Mouse (Mus musculus) megakaryocyte, embryonic 14.5 days (primary cell): Measurements from ENCODE around the gene B4galt4. TPM values are rescaled to one million over a fixed set of nuclear protein-coding genes. Genes with fewer than 3 reads are reported as not detected.
"Not testable (repeated sequence)": the region's sequence is repeated elsewhere in the genome, so short reads cannot be mapped to it uniquely, and the experiment has no call there.

Experiments used
- H3K27me3 ChIP-seq: replicated peaks from 2 replicates; pipeline ENCODE3; 2012; ENCODE audit warnings: inconsistent platforms
- H3K36me3 ChIP-seq: replicated peaks from 2 replicates; pipeline ENCODE3; 2012; ENCODE audit warnings: low read length, inconsistent platforms, mixed read lengths
- H3K4me1 ChIP-seq: 2 replicates; pipeline ENCODE4 v1.6.1; 2012; ENCODE audit warnings: inconsistent platforms
- H3K4me3 ChIP-seq: replicated peaks from 2 replicates; pipeline ENCODE3; 2012; ENCODE audit warnings: moderate library complexity, mild to moderate bottlenecking, inconsistent platforms
- H3K9me3 ChIP-seq: 2 replicates; pipeline ENCODE4 v1.6.1; 2012; ENCODE audit warnings: inconsistent platforms
- FLI1 ChIP-seq: IDR thresholded peaks from 2 replicates; pipeline ENCODE4 v1.6.1; 2012; ENCODE audit warnings: low read length, inconsistent platforms, mixed read lengths
- GATA1 ChIP-seq: IDR thresholded peaks from 3 replicates; pipeline ENCODE4 v1.6.1; 2012; ENCODE audit warnings: mixed read lengths, low read length, inconsistent platforms, borderline replicate concordance
- polyA plus RNA-seq: library from polyadenylated mRNA; stranded (reverse); fragments of >175 nt; gene quantifications from 2 replicates; pipeline ENCODE4 v1.2.3, GENCODE M21; 2012; ENCODE audit warnings: low replicate concordance; ENCODE audit not compliant: insufficient read depth

Gene B4galt4
- polyA plus RNA-seq, 1 experiment, result not detected

DNA sequence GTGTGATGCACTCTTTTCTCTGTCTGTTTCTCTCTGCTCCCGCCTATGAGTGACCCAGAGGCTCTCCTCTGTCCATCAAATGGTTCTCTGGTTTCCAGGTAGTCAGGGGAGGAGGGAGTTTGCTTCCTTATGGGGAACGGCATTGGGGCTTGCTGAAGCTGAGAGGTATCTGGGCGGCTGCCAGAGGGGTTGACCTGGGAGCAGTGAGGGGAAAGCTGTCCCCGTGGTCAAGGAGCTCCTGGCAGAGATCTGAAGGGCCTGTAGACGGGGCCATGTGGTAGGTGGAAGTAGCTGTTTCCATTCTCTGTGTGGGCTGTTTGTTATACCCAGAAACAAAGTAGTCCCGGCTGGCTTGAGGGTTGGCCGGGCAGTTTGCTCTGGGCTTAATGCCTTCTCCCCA lies 35.3 kb upstream of the B4galt4 start:
- peaks cover 9% of the 10 kb centered on the region for H3K4me1 ChIP-seq
- no peak overlapping the region for H3K4me3 ChIP-seq
- TF ChIP-seq FLI1 (no peak), GATA1 (no peak)
- no peaks in the 10 kb centered on the region for H3K36me3 ChIP-seq
- no peaks in the 10 kb centered on the region for H3K9me3 ChIP-seq
- H3K27me3 ChIP-seq, result peaks cover 47% of the 10 kb centered on the region

GRCm38 (mm10) chr16:38708962-38709520 lies 33.0 kb upstream of the B4galt4 start:
- Histone ChIP-seq H3K4me1 (peaks cover 24% of the 10 kb centered on the region), H3K4me3 (no peak overlapping the region), H3K36me3 (no peaks in the 10 kb centered on the region), H3K9me3 (no peaks in the 10 kb centered on the region), H3K27me3 (peaks cover 63% of the 10 kb centered on the region)
- no peak for TF ChIP-seq FLI1
- no peak for TF ChIP-seq GATA1

DNA sequence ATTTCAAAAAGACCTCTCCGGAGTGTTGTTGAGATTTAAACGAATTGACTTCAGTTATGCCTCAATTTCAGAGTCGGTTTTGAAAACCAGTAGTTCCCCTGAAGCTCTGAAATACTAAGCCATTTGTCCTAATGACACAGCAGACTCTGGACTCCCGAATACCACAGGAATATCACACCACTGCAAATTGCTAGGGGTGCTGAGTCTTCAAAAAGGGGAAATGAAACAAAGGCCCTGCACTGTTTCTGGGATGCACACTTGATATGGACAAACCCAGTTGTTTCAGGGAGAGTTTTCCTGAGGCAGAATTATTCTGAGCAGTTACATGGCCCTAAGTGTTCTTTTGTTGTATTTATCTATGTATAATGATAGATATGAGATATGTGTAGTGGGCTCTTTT lies 30.8 kb upstream of the B4galt4 start:
- TF ChIP-seq FLI1 (no peak), GATA1 (no peak)
- Histone ChIP-seq H3K36me3 (no peaks in the 10 kb centered on the region), H3K9me3 (no peaks in the 10 kb centered on the region), H3K27me3 (peaks cover 62% of the 10 kb centered on the region), H3K4me3 (no peak overlapping the region), H3K4me1 (peaks cover 24% of the 10 kb centered on the region)

GRCm38 (mm10) chr16:38712105-38712504 lies 30.0 kb upstream of the B4galt4 start:
- no peaks in the 10 kb centered on the region for H3K9me3 ChIP-seq

GRCm38 (mm10) chr16:38712581-38713403 lies 29.3 kb upstream of the B4galt4 start, which contains the start of gene Arhgap31:
Gene Arhgap31 (minus strand): TSS chr16:38713274.
- TF ChIP-seq GATA1, result no peak
- no peak for TF ChIP-seq FLI1

More at GRCm38 (mm10) chr16:38712105-38712504, 30.0 kb upstream of the B4galt4 start:
- Histone ChIP-seq H3K4me3 (peak overlapping the region; percentile 93), H3K36me3 (no peaks in the 10 kb centered on the region), H3K4me1 (peaks cover 24% of the 10 kb centered on the region), H3K27me3 (peaks cover 57% of the 10 kb centered on the region)
- TF ChIP-seq FLI1 (no peak), GATA1 (no peak)

DNA sequence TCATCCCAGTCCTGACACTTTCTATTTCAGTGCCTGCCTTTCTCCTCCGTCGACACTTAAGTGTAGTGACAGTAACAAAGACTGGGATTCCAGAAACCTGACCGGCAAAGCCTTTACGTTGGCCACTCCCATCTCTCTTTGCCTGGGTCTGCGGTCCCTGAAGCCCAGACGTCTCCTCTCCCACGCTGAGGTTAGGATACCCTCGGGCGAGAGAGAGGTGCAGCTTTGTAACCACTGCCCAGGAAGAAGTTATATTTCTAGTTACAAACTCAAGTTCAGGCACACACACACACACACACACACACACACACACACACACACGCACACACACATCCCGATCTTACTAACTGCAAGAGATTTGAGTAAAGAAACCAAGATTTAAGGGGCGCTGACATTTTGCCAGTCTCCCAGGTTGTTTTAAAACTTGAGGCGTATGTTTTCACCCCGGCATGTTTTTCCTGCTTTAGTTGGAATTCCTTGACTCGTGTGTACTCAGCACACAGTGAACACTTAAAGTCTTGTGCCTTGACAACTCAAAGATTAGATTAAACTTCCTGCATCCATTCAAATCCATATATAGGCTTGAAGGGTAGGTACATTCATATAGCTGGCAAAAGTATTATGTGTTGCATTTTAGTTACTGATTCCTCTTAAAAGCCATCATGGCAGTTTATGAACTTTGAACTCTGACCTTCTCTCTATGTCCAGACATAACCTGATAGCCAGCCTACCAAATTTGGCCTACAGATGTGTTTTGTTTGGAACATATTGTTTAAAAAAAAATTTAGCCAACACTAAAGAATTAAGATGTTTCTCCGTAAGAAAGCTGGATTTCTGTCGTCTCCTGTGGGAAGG lies 28.4 kb upstream of the B4galt4 start:
- Histone ChIP-seq H3K9me3 (no peaks in the 10 kb centered on the region), H3K4me3 (peak overlapping the region; percentile 93), H3K4me1 (peaks cover 24% of the 10 kb centered on the region), H3K27me3 (peaks cover 49% of the 10 kb centered on the region), H3K36me3 (no peaks in the 10 kb centered on the region)
- TF ChIP-seq FLI1, result no peak
- no peak for TF ChIP-seq GATA1

More at GRCm38 (mm10) chr16:38712581-38713403, 29.3 kb upstream of the B4galt4 start, which contains the start of gene Arhgap31:
- Histone ChIP-seq H3K27me3 (peaks cover 54% of the 10 kb centered on the region), H3K9me3 (no peaks in the 10 kb centered on the region), H3K4me1 (peaks cover 24% of the 10 kb centered on the region), H3K4me3 (peak within 1 kb of the TSS; percentile 93), H3K36me3 (no peaks in the 10 kb centered on the region)

GRCm38 (mm10) chr16:38714259-38714526 lies 27.9 kb upstream of the B4galt4 start:
- not testable (repeated sequence) for H3K36me3 ChIP-seq, H3K4me3 ChIP-seq, H3K9me3 ChIP-seq
- peaks cover 44% of the 10 kb centered on the region for H3K27me3 ChIP-seq
- peaks cover 24% of the 10 kb centered on the region for H3K4me1 ChIP-seq

DNA sequence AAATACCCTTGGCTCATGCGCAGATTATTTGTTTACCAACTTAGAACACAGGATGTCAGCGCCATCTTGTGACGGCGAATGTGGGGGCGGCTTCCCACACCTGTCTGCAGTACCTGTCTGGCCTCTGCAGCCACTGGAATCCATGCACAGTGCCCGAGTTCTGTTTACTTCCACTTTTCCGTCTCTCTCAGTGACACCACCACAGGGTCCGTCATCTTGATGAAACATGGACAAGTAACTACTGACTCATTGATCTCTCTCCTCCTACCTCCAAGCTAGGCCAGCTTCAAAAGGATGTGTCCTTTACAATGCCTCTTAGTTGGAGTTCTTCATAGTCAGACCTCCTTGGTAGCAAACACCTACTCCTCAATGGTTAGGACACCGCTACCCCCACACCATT lies 20.7 kb upstream of the B4galt4 start:
- Histone ChIP-seq H3K27me3 (peaks cover 27% of the 10 kb centered on the region), H3K36me3 (no peaks in the 10 kb centered on the region), H3K4me1 (no peaks in the 10 kb centered on the region), H3K9me3 (no peaks in the 10 kb centered on the region), H3K4me3 (no peak overlapping the region)
- TF ChIP-seq GATA1 (no peak), FLI1 (no peak)

- H3K27me3 ChIP-seq, result peaks cover 45% of the 10 kb centered on the region
- no peak overlapping the region for H3K4me3 ChIP-seq
- peaks cover 2% of the 10 kb centered on the region; the same call in 1 of the 2 replicates for H3K4me1 ChIP-seq
- no peaks in the 10 kb centered on the region for H3K9me3 ChIP-seq
- H3K36me3 ChIP-seq, result no peaks in the 10 kb centered on the region
- TF ChIP-seq FLI1 (no peak), GATA1 (no peak)
Measured at GRCm38 (mm10) chr16:38724256-38724655, 17.8 kb upstream of the B4galt4 start.

- peaks cover 8% of the 10 kb centered on the region for H3K4me1 ChIP-seq
- H3K9me3 ChIP-seq, result no peaks in the 10 kb centered on the region
- H3K4me3 ChIP-seq, result no peak overlapping the region
- TF ChIP-seq FLI1 (no peak), GATA1 (no peak)
- peaks cover 45% of the 10 kb centered on the region for H3K27me3 ChIP-seq
- H3K36me3 ChIP-seq, result no peaks in the 10 kb centered on the region
Measured at GRCm38 (mm10) chr16:38724974-38725373, 17.1 kb upstream of the B4galt4 start.
